Mouse (Mus musculus): ENCODE data around the gene Npw. TPM values are rescaled to one million over a fixed set of nuclear protein-coding genes. Genes with fewer than 3 reads are reported as not detected.

Npw gene
- polyA plus RNA-seq (2015; fragmentation: Nextera tagmentation; extraction: Ambion mirVana): 0.26 TPM in 1 of 2 replicates, not detected in the other

- peak within 1 kb of the TSS; percentile 41 for H3K9ac ChIP-seq
- peak within 1 kb of the TSS; percentile 79 for H3K4me2 ChIP-seq
- peak within 1 kb of the TSS; percentile 45 for H3K4me3 ChIP-seq
- no peaks in the 10 kb centered on the region for H3K9me3 ChIP-seq (replicated peaks)
- 2% methylated on average over 47 of the region's 47 CpGs for WGBS
- peaks cover 47% of the 10 kb centered on the region for H3K27me3 ChIP-seq
- ATAC-seq (replicated peaks; ENCODE audit: insufficient number of reproducible peaks, insufficient read depth, low FRiP score, low read depth): peak; percentile 34; the same call in 1 of the 2 replicates
- no peaks in the 10 kb centered on the region for H3K36me3 ChIP-seq
- H3K4me1 ChIP-seq (replicated peaks): peaks cover 16% of the 10 kb centered on the region
- no peak within 1 kb of the TSS for H3K27ac ChIP-seq
These were observed at the start of gene Npw for GRCm38 (mm10) chr17:24658017-24658758. Npw (minus strand) TSS chr17:24658457.

GRCm38 (mm10) chr17:24707801-24708425 lies 49.7 kb upstream of the Npw start:
- Histone ChIP-seq H3K36me3 (peaks cover 15% of the 10 kb centered on the region), H3K4me2 (peak overlapping the region; percentile 84), H3K27ac (peak overlapping the region; percentile 91), H3K4me1 (replicated peaks) (peaks cover 18% of the 10 kb centered on the region), H3K4me3 (peak overlapping the region; percentile 81), H3K9ac (peak overlapping the region; percentile 77), H3K27me3 (no peaks in the 10 kb centered on the region), H3K9me3 (replicated peaks) (no peaks in the 10 kb centered on the region)
- no peak for ATAC-seq (replicated peaks; ENCODE audit: insufficient number of reproducible peaks, insufficient read depth, low FRiP score, low read depth)
- WGBS: 3% methylated on average over 24 of the region's 24 CpGs

- 3% methylated on average over 32 of the region's 32 CpGs for WGBS
- no peaks in the 10 kb centered on the region for H3K9me3 ChIP-seq (replicated peaks)
- H3K36me3 ChIP-seq: peaks cover 22% of the 10 kb centered on the region
- H3K27me3 ChIP-seq: no peaks in the 10 kb centered on the region
- peak within 1 kb of the TSS; percentile 77 for H3K9ac ChIP-seq
- peak; percentile 81 for ATAC-seq (replicated peaks; ENCODE audit: insufficient number of reproducible peaks, insufficient read depth, low FRiP score, low read depth)
- peak within 1 kb of the TSS; percentile 91 for H3K27ac ChIP-seq
- peak within 1 kb of the TSS; percentile 84 for H3K4me2 ChIP-seq
- peaks cover 18% of the 10 kb centered on the region for H3K4me1 ChIP-seq (replicated peaks)
- H3K4me3 ChIP-seq: peak within 1 kb of the TSS; percentile 81
These were observed 48.9 kb upstream of the Npw start, which contains the start of gene Tbl3 for GRCm38 (mm10) chr17:24706982-24707800. Tbl3 (minus strand) TSS chr17:24707660.

- Histone ChIP-seq H3K9me3 (replicated peaks) (no peaks in the 10 kb centered on the region), H3K36me3 (peaks cover 35% of the 10 kb centered on the region), H3K27ac (no peak overlapping the region), H3K9ac (no peak overlapping the region), H3K4me1 (replicated peaks) (peaks cover 18% of the 10 kb centered on the region), H3K4me2 (no peak overlapping the region), H3K27me3 (no peaks in the 10 kb centered on the region), H3K4me3 (no peak overlapping the region)
- WGBS: 93% methylated on average over 3 of the region's 3 CpGs
- ATAC-seq (replicated peaks; ENCODE audit: insufficient number of reproducible peaks, insufficient read depth, low FRiP score, low read depth): no peak
These were observed 47.6 kb upstream of the Npw start for GRCm38 (mm10) chr17:24705821-24706220.

GRCm38 (mm10) chr17:24701251-24701650 lies 43.0 kb upstream of the Npw start:
- H3K9me3 ChIP-seq (replicated peaks): no peaks in the 10 kb centered on the region
- no peak overlapping the region for H3K9ac ChIP-seq
- WGBS: 93% methylated on average over 9 of the region's 9 CpGs
- H3K27ac ChIP-seq: no peak overlapping the region
- no peaks in the 10 kb centered on the region for H3K27me3 ChIP-seq
- H3K4me2 ChIP-seq: no peak overlapping the region
- no peak overlapping the region for H3K4me3 ChIP-seq
- H3K4me1 ChIP-seq (replicated peaks): peaks cover 15% of the 10 kb centered on the region
- ATAC-seq (replicated peaks; ENCODE audit: insufficient number of reproducible peaks, insufficient read depth, low FRiP score, low read depth): no peak
- peaks cover 49% of the 10 kb centered on the region for H3K36me3 ChIP-seq

- 85% methylated on average over 2 of the region's 2 CpGs for WGBS
These were observed 41.2 kb upstream of the Npw start for GRCm38 (mm10) chr17:24699473-24699872.

GRCm38 (mm10) chr17:24698715-24699114 lies 40.5 kb upstream of the Npw start:
- H3K4me2 ChIP-seq: no peak overlapping the region
- peaks cover 39% of the 10 kb centered on the region for H3K36me3 ChIP-seq
- 67% methylated on average over 9 of the region's 9 CpGs for WGBS
- H3K4me3 ChIP-seq: no peak overlapping the region
- no peak overlapping the region for H3K27ac ChIP-seq
- no peaks in the 10 kb centered on the region for H3K27me3 ChIP-seq
- no peak overlapping the region for H3K9ac ChIP-seq
- peaks cover 21% of the 10 kb centered on the region for H3K4me1 ChIP-seq (replicated peaks)
- ATAC-seq (replicated peaks; ENCODE audit: insufficient number of reproducible peaks, insufficient read depth, low FRiP score, low read depth): no peak
- no peaks in the 10 kb centered on the region for H3K9me3 ChIP-seq (replicated peaks)

More at GRCm38 (mm10) chr17:24699473-24699872, 41.2 kb upstream of the Npw start:
- Histone ChIP-seq H3K4me3 (no peak overlapping the region), H3K9ac (no peak overlapping the region), H3K36me3 (peaks cover 46% of the 10 kb centered on the region), H3K27me3 (no peaks in the 10 kb centered on the region), H3K4me2 (no peak overlapping the region), H3K4me1 (replicated peaks) (peaks cover 18% of the 10 kb centered on the region), H3K27ac (no peak overlapping the region), H3K9me3 (replicated peaks) (no peaks in the 10 kb centered on the region)
- ATAC-seq (replicated peaks; ENCODE audit: insufficient number of reproducible peaks, insufficient read depth, low FRiP score, low read depth): no peak

- Histone ChIP-seq H3K4me1 (replicated peaks) (peaks cover 21% of the 10 kb centered on the region), H3K9ac (no peak overlapping the region), H3K4me2 (no peak overlapping the region), H3K9me3 (replicated peaks) (no peaks in the 10 kb centered on the region), H3K36me3 (peaks cover 39% of the 10 kb centered on the region), H3K27me3 (no peaks in the 10 kb centered on the region), H3K27ac (no peak overlapping the region), H3K4me3 (no peak overlapping the region)
- 21% methylated on average over 5 of the region's 5 CpGs for WGBS
- no peak for ATAC-seq (replicated peaks; ENCODE audit: insufficient number of reproducible peaks, insufficient read depth, low FRiP score, low read depth)
These were observed 39.7 kb upstream of the Npw start for GRCm38 (mm10) chr17:24697985-24698384.

GRCm38 (mm10) chr17:24696011-24696697 lies 37.9 kb upstream of the Npw start, which contains the start of the genes Gfer and Noxo1:
Gfer (minus strand) TSS chr17:24696156.
Noxo1 (plus strand) TSS chr17:24696234.
- Histone ChIP-seq H3K4me2 (peak within 1 kb of the TSS; percentile 92), H3K4me1 (replicated peaks) (peaks cover 21% of the 10 kb centered on the region), H3K4me3 (peak within 1 kb of the TSS; percentile 76), H3K27me3 (peaks cover under 1% of the 10 kb centered on the region; the same call in 1 of the 2 replicates), H3K36me3 (peaks cover 24% of the 10 kb centered on the region), H3K9me3 (replicated peaks) (no peaks in the 10 kb centered on the region), H3K27ac (peak within 1 kb of the TSS; percentile 81), H3K9ac (peak within 1 kb of the TSS; percentile 76)
- ATAC-seq (replicated peaks; ENCODE audit: insufficient number of reproducible peaks, insufficient read depth, low FRiP score, low read depth): peak; percentile 94
- under 1% methylated on average over 62 of the region's 76 CpGs for WGBS

GRCm38 (mm10) chr17:24695326-24696010 lies 37.2 kb upstream of the Npw start:
- Histone ChIP-seq H3K9ac (peak overlapping the region; percentile 76), H3K4me3 (peak overlapping the region; percentile 76), H3K4me2 (peak overlapping the region; percentile 92), H3K36me3 (peaks cover 17% of the 10 kb centered on the region), H3K27ac (peak overlapping the region; percentile 81), H3K4me1 (replicated peaks) (peaks cover 21% of the 10 kb centered on the region), H3K27me3 (peaks cover 8% of the 10 kb centered on the region), H3K9me3 (replicated peaks) (no peaks in the 10 kb centered on the region)
- 13% methylated on average over 31 of the region's 51 CpGs for WGBS
- ATAC-seq (replicated peaks; ENCODE audit: insufficient number of reproducible peaks, insufficient read depth, low FRiP score, low read depth): no peak; the same call in 1 of the 2 replicates
